In the genomic region with DNA sequence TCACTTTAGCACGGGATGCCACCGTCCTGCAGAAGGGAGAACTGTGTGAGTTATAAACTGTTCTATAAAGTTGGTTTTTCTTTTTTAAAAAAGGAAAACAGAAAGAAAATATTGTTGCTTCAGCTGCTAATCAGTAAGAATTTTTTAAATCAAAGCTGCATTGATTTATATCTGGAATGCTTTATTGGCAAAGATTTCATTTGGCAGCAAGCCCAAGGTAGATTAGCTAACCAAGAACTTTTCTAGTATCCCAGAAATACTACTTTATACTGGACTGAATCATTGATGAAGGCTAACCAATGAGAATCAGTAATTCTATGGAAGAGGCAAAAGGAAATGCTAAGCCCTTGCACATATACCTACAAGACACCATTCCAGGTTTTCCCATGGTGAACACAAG, we compare ENCODE assay signal across 17 mouse cellular contexts.
"Had no signal": no experiment of that assay in that cellular context is flagged by ENCODE, and none has a peak within 500 bp of the region (broad histone marks: within the 10 kb centered on the region; RNA-seq: fewer than 3 reads in every experiment).

No protein-coding gene starts in this region.

- ATAC-seq: liver, postnatal 0 days; lung, postnatal 0 days; midbrain, embryonic 13.5 days; midbrain, embryonic 15.5 days had no signal

- H3K4me2 ChIP-seq: lung, embryonic 15.5 days; midbrain, embryonic 13.5 days; midbrain, embryonic 15.5 days; neural tube, embryonic 12.5 days; stomach, embryonic 15.5 days had no signal

- H3K27me3 ChIP-seq: lung, embryonic 15.5 days; megakaryocyte, embryonic 14.5 days; midbrain, embryonic 13.5 days; midbrain, embryonic 15.5 days; neural tube, embryonic 12.5 days; stomach, embryonic 15.5 days had no signal

- H3K9me3 ChIP-seq: lung, embryonic 15.5 days; megakaryocyte, embryonic 14.5 days; midbrain, embryonic 13.5 days; midbrain, embryonic 15.5 days; neural tube, embryonic 12.5 days; stomach, embryonic 15.5 days had no signal

- DNase-seq: liver, postnatal 0 days; lung, adult 2 months; lung, postnatal 14 days; lung, postnatal 36 days; right cerebral cortex, postnatal 14 days; thymus, adult 2 months; thymus, postnatal 25 days; thymus, postnatal 4 days had no signal

- H3K4me1 ChIP-seq: lung, embryonic 15.5 days; midbrain, embryonic 13.5 days; midbrain, embryonic 15.5 days; neural tube, embryonic 12.5 days; stomach, embryonic 15.5 days had no signal

- H3K4me3 ChIP-seq: lung, embryonic 15.5 days; megakaryocyte, embryonic 14.5 days; midbrain, embryonic 13.5 days; midbrain, embryonic 15.5 days; neural tube, embryonic 12.5 days; stomach, embryonic 15.5 days had no signal

- H3K27ac ChIP-seq: lung, embryonic 15.5 days; macrophage; midbrain, embryonic 13.5 days; midbrain, embryonic 15.5 days; neural tube, embryonic 12.5 days; stomach, embryonic 15.5 days; stomach, postnatal 0 days had no signal

- H3K9ac ChIP-seq: liver, postnatal 0 days; lung, embryonic 15.5 days; midbrain, embryonic 13.5 days; midbrain, embryonic 15.5 days; neural tube, embryonic 12.5 days; stomach, embryonic 15.5 days had no signal
